Mouse (Mus musculus) stomach, postnatal 0 days (tissue): ENCODE data around the gene Klhl21. TPM values are rescaled to one million over a fixed set of nuclear protein-coding genes. Genes with fewer than 3 reads are reported as not detected.

Experiments used
- ATAC-seq: fragments of 200-750 bp; cut with Nextera tagmentation; 2 replicates; pipeline ENCODE4 v1.8.0; 2017; ENCODE audit not compliant: low FRiP score, low TSS enrichment
- DNase-seq: peaks from one replicate; pipeline ENCODE4 v3.0.0-alpha.2; 2016; ENCODE audit warnings: low spot score
- H3K27ac ChIP-seq: fragments of 300-500 bp; sonication (generic); replicated peaks from 2 replicates; pipeline ENCODE4 v1.5.1; 2014; ENCODE audit warnings: mild to moderate bottlenecking, control low read depth
- H3K27me3 ChIP-seq: fragments of 300-500 bp; sonication (generic); 2 replicates; pipeline ENCODE4 v1.6.1; 2014; ENCODE audit warnings: low read length; ENCODE audit not compliant: control insufficient read depth, insufficient read depth
- H3K36me3 ChIP-seq: fragments of 300-500 bp; sonication (generic); 2 replicates; pipeline ENCODE4 v1.6.1; 2014; ENCODE audit warnings: low read length, mixed read lengths; ENCODE audit not compliant: control insufficient read depth, insufficient read depth
- H3K4me1 ChIP-seq: fragments of 300-500 bp; sonication (generic); replicated peaks from 2 replicates; pipeline ENCODE4 v1.6.1; 2014; ENCODE audit warnings: antibody characterized with exemption; ENCODE audit not compliant: control insufficient read depth, insufficient read depth
- H3K4me2 ChIP-seq: fragments of 300-500 bp; sonication (generic); replicated peaks from 2 replicates; pipeline ENCODE4 v1.6.1; 2014; ENCODE audit warnings: low read depth, mild to moderate bottlenecking, control low read depth, moderate library complexity
- H3K4me3 ChIP-seq: fragments of 300-500 bp; sonication (generic); 2 replicates; pipeline ENCODE4 v1.5.1; 2014; ENCODE audit warnings: low read depth, low read length, control low read depth
- H3K9ac ChIP-seq: fragments of 300-500 bp; sonication (generic); 2 replicates; pipeline ENCODE4 v1.6.1; 2014; ENCODE audit warnings: mild to moderate bottlenecking, low read length, control low read depth, mixed read lengths
- H3K9me3 ChIP-seq: fragments of 300-500 bp; sonication (generic); 2 replicates; pipeline ENCODE4 v1.6.1; 2016; ENCODE audit warnings: low read length; ENCODE audit not compliant: control insufficient read depth
- CTCF ChIP-seq: IDR thresholded peaks from 2 replicates; pipeline ENCODE4 v1.5.1; 2016; ENCODE audit warnings: antibody characterized with exemption, low read depth, mild to moderate bottlenecking, moderate library complexity
- EP300 ChIP-seq: optimal IDR thresholded peaks from 2 replicates; pipeline ENCODE3; 2016; ENCODE audit warnings: antibody characterized with exemption
- WGBS: fragments of 180-500 bp; shearing (Covaris S2); extraction: QIAGEN DNeasy Blood & Tissue Kit; methylation state at CpG from one replicate; pipeline ENCODE4 v1.1.7; 2014; 5-methylcytosine and 5-hydroxymethylcytosine counted together
- polyA plus RNA-seq: library from polyadenylated mRNA; unstranded; fragments of >200 nt; fragmentation: Nextera tagmentation; extraction: Ambion mirVana; gene quantifications from 2 replicates; pipeline ENCODE4 v1.2.1, GENCODE M21; 2015

The Klhl21 gene
- polyA plus RNA-seq, 1 experiment from 2014 or later = 11.9 TPM

DNA sequence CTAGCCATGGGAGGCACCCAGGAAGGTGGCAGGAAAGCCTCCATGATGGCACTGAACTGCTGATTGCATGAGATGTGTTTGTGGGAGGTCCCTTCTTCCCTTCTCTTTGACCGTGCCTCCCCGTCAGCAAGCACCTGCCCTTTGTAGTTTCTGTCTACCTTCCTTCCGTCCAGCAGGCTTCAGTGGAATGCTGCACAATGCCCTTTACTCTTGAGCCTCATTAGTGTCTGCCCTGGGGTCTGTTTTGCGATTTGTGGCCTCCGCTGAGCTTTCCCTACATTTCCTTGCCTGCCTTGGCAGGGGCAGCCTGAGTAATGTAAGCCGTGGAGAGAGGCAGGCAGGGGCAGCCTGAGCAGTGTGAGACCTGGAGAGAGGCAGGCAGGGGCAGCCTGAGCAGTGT lies 36.0 kb downstream of the Klhl21 start:
- Histone ChIP-seq H3K4me3 (no peak overlapping the region), H3K36me3 (peaks cover 34% of the 10 kb centered on the region), H3K4me2 (no peak overlapping the region), H3K9ac (no peak overlapping the region), H3K9me3 (no peaks in the 10 kb centered on the region), H3K4me1 (no peaks in the 10 kb centered on the region), H3K27me3 (no peaks in the 10 kb centered on the region), H3K27ac (no peak overlapping the region)
- ATAC-seq (no peak), DNase-seq (no peak)
- WGBS = 88% methylated on average over 6 of the region's 6 CpGs
- no peak for TF ChIP-seq CTCF
- no peak for TF ChIP-seq EP300

GRCm38 (mm10) chr4:152062390-152063110 lies 53.9 kb downstream of the Klhl21 start:
- Histone ChIP-seq H3K4me1 (no peaks in the 10 kb centered on the region), H3K27ac (no peak overlapping the region), H3K4me3 (no peak overlapping the region), H3K4me2 (no peak overlapping the region), H3K9me3 (no peaks in the 10 kb centered on the region), H3K36me3 (peaks cover 11% of the 10 kb centered on the region; the same call in 1 of the 2 replicates), H3K27me3 (no peaks in the 10 kb centered on the region), H3K9ac (no peak overlapping the region)
- WGBS = 58% methylated on average over 9 of the region's 9 CpGs
- TF ChIP-seq CTCF (no peak), EP300 (no peak)
- ATAC-seq (no peak), DNase-seq (no peak)

DNA sequence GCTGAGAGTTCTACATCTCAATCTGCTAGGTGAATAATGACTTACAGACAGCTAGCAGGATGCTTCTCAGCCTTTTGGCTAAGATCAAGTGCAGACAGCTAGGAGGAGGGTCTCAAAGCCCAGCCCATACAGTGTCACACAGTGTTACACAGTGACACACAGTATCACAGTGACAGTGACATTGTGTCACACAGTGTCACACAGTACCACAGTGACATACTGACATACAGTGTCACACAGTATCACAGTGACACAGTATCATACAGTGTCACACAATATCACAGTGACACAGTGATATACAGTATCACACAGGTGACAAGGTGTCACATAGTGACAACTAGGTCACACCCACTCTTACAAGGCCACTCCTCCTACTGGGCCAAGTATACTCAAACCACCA lies 58.7 kb downstream of the Klhl21 start:
- Histone ChIP-seq H3K36me3 (no peaks in the 10 kb centered on the region; the same call in 1 of the 2 replicates), H3K9ac (no peak overlapping the region), H3K9me3 (no peaks in the 10 kb centered on the region), H3K4me2 (no peak overlapping the region), H3K27me3 (no peaks in the 10 kb centered on the region), H3K4me3 (no peak overlapping the region), H3K27ac (no peak overlapping the region), H3K4me1 (no peaks in the 10 kb centered on the region)
- DNase-seq (no peak), ATAC-seq (peak; percentile 32; the same call in 1 of the 2 replicates)
- no peak for TF ChIP-seq EP300

Other genes starting within 250 kb of the Klhl21 start
- gene Camta1, start 146.9 kb upstream of the Klhl21 start, polyA plus RNA-seq = 59.4 and 61.9 TPM in 2 replicates
- 33.0 and 34.5 TPM in 2 replicates for gene Dnajc11, start 75.1 kb upstream of the Klhl21 start, polyA plus RNA-seq
- 22.2 and 23.5 TPM in 2 replicates for gene Thap3, start 19.8 kb upstream of the Klhl21 start, polyA plus RNA-seq
- gene Phf13, start 12.5 kb upstream of the Klhl21 start, polyA plus RNA-seq = 12.4 and 12.7 TPM in 2 replicates
- 10.1 and 10.6 TPM in 2 replicates for gene Zbtb48, start 18.9 kb downstream of the Klhl21 start, polyA plus RNA-seq
- gene Tas1r1, start 29.8 kb downstream of the Klhl21 start, polyA plus RNA-seq = 0.12 and 0.16 TPM in 2 replicates
- gene Nol9, start 30.5 kb downstream of the Klhl21 start, polyA plus RNA-seq = 11.2 and 12.0 TPM in 2 replicates
- gene Plekhg5, start 63.7 kb downstream of the Klhl21 start, polyA plus RNA-seq = 6.4 and 7.5 TPM in 2 replicates
- gene Tnfrsf25, start 107.1 kb downstream of the Klhl21 start, polyA plus RNA-seq = 0.49 and 0.96 TPM in 2 replicates
- 13.8 and 14.4 TPM in 2 replicates for gene Espn, start 143.6 kb downstream of the Klhl21 start, polyA plus RNA-seq
- gene Hes2, start 150.1 kb downstream of the Klhl21 start, polyA plus RNA-seq = 0.52 and 0.87 TPM in 2 replicates
- gene Acot7, start 169.3 kb downstream of the Klhl21 start, polyA plus RNA-seq = 51.7 and 55.0 TPM in 2 replicates